Mouse (Mus musculus) liver, embryonic 14.5 days (tissue): ENCODE data around the gene Cavin4.

Source experiments
- CTCF ChIP-seq: IDR thresholded peaks from 2 replicates; pipeline ENCODE4 v1.5.1; 2016; ENCODE audit warnings: antibody characterized with exemption, low read depth, control low read depth
- EP300 ChIP-seq: IDR thresholded peaks from 2 replicates; pipeline ENCODE4 v1.6.1; 2016; ENCODE audit warnings: antibody characterized with exemption, low read depth

- TF ChIP-seq CTCF (no peak), EP300 (no peak)
Observed at GRCm38 (mm10) chr4:48696706-48697105, 33.4 kb downstream of the Cavin4 start.
